Mouse (Mus musculus) ES-E14 (cell line): ENCODE measurements around the gene Zfyve1.

ENCODE experiments used
- CHD2 ChIP-seq: IDR thresholded peaks from 2 replicates; pipeline ENCODE4 v1.6.1; 2014; ENCODE audit warnings: mild to moderate bottlenecking, low read depth, low read length, inconsistent platforms
- HCFC1 ChIP-seq: IDR thresholded peaks from 2 replicates; pipeline ENCODE4 v1.6.1; 2012; ENCODE audit warnings: low read length, inconsistent platforms, borderline replicate concordance; ENCODE audit not compliant: insufficient read depth
- MAFK ChIP-seq: IDR thresholded peaks from 2 replicates; pipeline ENCODE4 v1.6.1; 2014; ENCODE audit warnings: mild to moderate bottlenecking, low read depth, low read length, inconsistent platforms; ENCODE audit not compliant: insufficient read depth
- ZC3H11A ChIP-seq: IDR thresholded peaks from 2 replicates; pipeline ENCODE4 v1.6.1; 2012; ENCODE audit warnings: low read depth, mild to moderate bottlenecking, inconsistent platforms, low read length, borderline replicate concordance
- ZNF384 ChIP-seq: IDR thresholded peaks from 2 replicates; pipeline ENCODE4 v1.6.1; 2012; ENCODE audit warnings: low read depth, low read length, inconsistent platforms

- TF ChIP-seq HCFC1 (no peak), ZNF384 (no peak), CHD2 (no peak), MAFK (no peak), ZC3H11A (no peak)
Measured at GRCm38 (mm10) chr12:83525822-83526544, 71.0 kb downstream of the Zfyve1 start.
